Mouse (Mus musculus): Measurements from ENCODE around the gene Ctso. TPM values are rescaled to one million over a fixed set of nuclear protein-coding genes. Genes with fewer than 3 reads are reported as not detected.

Gene Ctso
- polyA plus RNA-seq, 1 experiment from 2014 or later, result 13.2 TPM

DNA sequence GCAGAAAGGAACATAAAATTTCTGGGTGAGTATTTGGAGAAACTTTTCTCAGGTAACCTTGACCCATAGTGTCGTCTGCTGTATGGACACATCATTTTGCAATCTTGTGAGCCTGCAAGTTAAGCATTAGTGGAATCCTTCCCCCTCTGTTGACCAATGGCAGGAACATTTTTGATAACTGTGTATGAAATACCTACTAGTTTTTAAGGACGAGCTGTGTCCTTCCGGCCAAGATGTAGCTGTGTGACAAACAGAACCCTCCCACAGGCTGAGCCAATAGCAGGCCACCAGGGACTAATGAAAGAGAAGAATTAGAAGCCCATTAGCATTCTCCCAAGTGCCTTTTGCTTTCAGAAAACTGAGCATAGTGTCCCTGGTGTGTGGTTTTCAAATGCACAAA is 58.1 kb downstream of the Ctso start:
- no peaks in the 10 kb centered on the region for H3K4me1 ChIP-seq
- no peaks in the 10 kb centered on the region for H3K36me3 ChIP-seq
- WGBS, result 77% methylated on average over 3 of the region's 3 CpGs
- H3K27ac ChIP-seq (replicated peaks), result no peak overlapping the region
- no peaks in the 10 kb centered on the region for H3K9me3 ChIP-seq (replicated peaks)
- H3K9ac ChIP-seq, result no peak overlapping the region
- no peak overlapping the region for H3K4me3 ChIP-seq (replicated peaks)
- ATAC-seq (ENCODE audit: insufficient number of reproducible peaks, low FRiP score, low TSS enrichment, low read depth), result no peak
- H3K4me2 ChIP-seq (replicated peaks), result no peak overlapping the region
- no peaks in the 10 kb centered on the region for H3K27me3 ChIP-seq

DNA sequence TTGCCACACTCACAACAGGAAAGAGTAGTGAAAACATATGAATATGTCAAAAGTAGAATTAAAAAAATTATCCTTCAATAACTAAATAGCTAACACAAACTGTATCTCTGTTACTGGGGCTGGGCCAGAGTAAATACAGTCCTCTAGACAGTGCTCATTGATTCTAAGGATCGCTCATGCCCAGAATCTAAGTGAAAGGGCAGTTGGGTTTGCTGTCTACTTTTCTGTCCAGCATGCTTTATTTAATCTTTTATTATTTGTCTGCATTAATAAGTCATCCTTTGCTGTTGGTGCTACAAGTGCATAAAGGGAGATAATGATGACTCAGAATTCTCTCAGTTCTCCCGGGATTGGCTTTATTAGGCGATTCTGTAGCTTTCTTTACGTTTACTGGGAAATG is 63.0 kb downstream of the Ctso start:
- no peak for ATAC-seq (ENCODE audit: insufficient number of reproducible peaks, low FRiP score, low TSS enrichment, low read depth)
- H3K9me3 ChIP-seq (replicated peaks), result no peaks in the 10 kb centered on the region
- WGBS, result 45% methylated on average over 4 of the region's 4 CpGs

DNA sequence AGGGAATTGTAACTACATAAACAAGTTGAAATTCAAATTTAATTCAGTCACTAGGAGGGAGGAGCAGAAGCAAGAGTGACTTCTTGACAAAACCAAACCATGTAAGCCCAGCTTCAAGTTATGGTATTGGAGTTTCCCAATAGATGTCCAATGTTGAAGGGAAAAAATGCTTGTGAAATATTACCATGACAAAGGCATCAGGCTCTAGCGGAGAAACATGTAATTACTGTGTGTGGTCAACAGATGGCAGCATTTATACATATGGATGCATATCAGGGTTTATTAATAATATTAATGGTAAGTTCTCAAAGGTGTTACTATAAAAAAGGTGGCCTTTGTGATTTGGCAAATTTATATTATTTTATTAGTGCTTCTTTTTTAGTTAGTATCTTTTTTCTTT is 63.6 kb downstream of the Ctso start:
- Histone ChIP-seq H3K36me3 (no peaks in the 10 kb centered on the region), H3K9ac (no peak overlapping the region), H3K27me3 (no peaks in the 10 kb centered on the region), H3K4me1 (no peaks in the 10 kb centered on the region), H3K4me2 (replicated peaks) (no peak overlapping the region), H3K27ac (replicated peaks) (no peak overlapping the region), H3K4me3 (replicated peaks) (no peak overlapping the region), H3K9me3 (replicated peaks) (no peaks in the 10 kb centered on the region)
- 3% methylated on average over 1 of the region's 1 CpGs for WGBS
- ATAC-seq (ENCODE audit: insufficient number of reproducible peaks, low FRiP score, low TSS enrichment, low read depth), result no peak

More for the DNA sequence above, 63.0 kb downstream of the Ctso start:
- no peak overlapping the region for H3K4me2 ChIP-seq (replicated peaks)
- H3K27me3 ChIP-seq, result no peaks in the 10 kb centered on the region
- no peaks in the 10 kb centered on the region for H3K36me3 ChIP-seq
- no peaks in the 10 kb centered on the region for H3K4me1 ChIP-seq
- H3K27ac ChIP-seq (replicated peaks), result no peak overlapping the region
- no peak overlapping the region for H3K9ac ChIP-seq
- no peak overlapping the region for H3K4me3 ChIP-seq (replicated peaks)

Other genes starting within 250 kb of the Ctso start
- 0.04 and 0.07 TPM in 2 replicates for gene Tdo2, start 43.6 kb downstream of the Ctso start, polyA plus RNA-seq (2015; fragmentation: Nextera tagmentation; extraction: Ambion mirVana)
- gene Asic5, start 49.7 kb downstream of the Ctso start, polyA plus RNA-seq (2015; fragmentation: Nextera tagmentation; extraction: Ambion mirVana), result not detected in 2 replicates
- gene Gucy1b1, start 142.1 kb downstream of the Ctso start, polyA plus RNA-seq (2015; fragmentation: Nextera tagmentation; extraction: Ambion mirVana), result 12.4 and 14.0 TPM in 2 replicates
- gene Gucy1a1, start 213.2 kb downstream of the Ctso start, polyA plus RNA-seq (2015; fragmentation: Nextera tagmentation; extraction: Ambion mirVana), result 11.7 and 11.9 TPM in 2 replicates

All from embryonic facial prominence, embryonic 15.5 days (tissue).